Mouse (Mus musculus): ENCODE data around the gene Morn5.

Gene Morn5

GRCm38 (mm10) chr2:36048748-36049566 is at the start of gene Morn5, which contains the start of gene Ndufa8:
TSS of gene Morn5 (plus strand) at chr2:36049458.
TSS of gene Ndufa8 (minus strand) at chr2:36049406.
- DNase-seq (ENCODE audit: low spot score) = peak; percentile 99

- DNase-seq (ENCODE audit: low spot score) = no peak
Observed at GRCm38 (mm10) chr2:36000390-36000789, 48.9 kb upstream of the Morn5 start.

GRCm38 (mm10) chr2:36002188-36002587 is 47.1 kb upstream of the Morn5 start:
- DNase-seq (ENCODE audit: low spot score) = no peak

- no peak for DNase-seq (ENCODE audit: low spot score)
Observed at GRCm38 (mm10) chr2:36008071-36008470, 41.2 kb upstream of the Morn5 start.

- DNase-seq (ENCODE audit: low spot score) = peak; percentile 64
Observed at GRCm38 (mm10) chr2:36009386-36009785, 39.9 kb upstream of the Morn5 start.

GRCm38 (mm10) chr2:36010579-36010978 is 38.7 kb upstream of the Morn5 start:
- DNase-seq (ENCODE audit: low spot score) = no peak

GRCm38 (mm10) chr2:36011331-36011825 is 37.9 kb upstream of the Morn5 start:
- peak; percentile 14 for DNase-seq (ENCODE audit: low spot score)

- no peak for DNase-seq (ENCODE audit: low spot score)
Observed at GRCm38 (mm10) chr2:36013010-36013409, 36.2 kb upstream of the Morn5 start.

GRCm38 (mm10) chr2:36021385-36022159 is 27.7 kb upstream of the Morn5 start:
- peak; percentile 75 for DNase-seq (ENCODE audit: low spot score)

GRCm38 (mm10) chr2:36023291-36023690 is 26.0 kb upstream of the Morn5 start:
- DNase-seq (ENCODE audit: low spot score) = peak; percentile 24

- DNase-seq (ENCODE audit: low spot score) = no peak
Observed at GRCm38 (mm10) chr2:36032884-36033283, 16.4 kb upstream of the Morn5 start.

- no peak for DNase-seq (ENCODE audit: low spot score)
Observed at GRCm38 (mm10) chr2:36033966-36034365, 15.3 kb upstream of the Morn5 start.

- no peak for DNase-seq (ENCODE audit: low spot score)
Observed at GRCm38 (mm10) chr2:36034898-36035297, 14.4 kb upstream of the Morn5 start.

GRCm38 (mm10) chr2:36035413-36036081 is 13.7 kb upstream of the Morn5 start:
- DNase-seq (ENCODE audit: low spot score) = no peak

GRCm38 (mm10) chr2:36039297-36039985 is 9.8 kb upstream of the Morn5 start:
- DNase-seq (ENCODE audit: low spot score) = no peak

- no peak for DNase-seq (ENCODE audit: low spot score)
Observed at GRCm38 (mm10) chr2:36040872-36041271, 8.4 kb upstream of the Morn5 start.

- DNase-seq (ENCODE audit: low spot score) = no peak
Observed at GRCm38 (mm10) chr2:36048164-36048563, 1.1 kb upstream of the Morn5 start.

- DNase-seq (ENCODE audit: low spot score) = no peak
Observed at GRCm38 (mm10) chr2:36049567-36049954, 303 bp downstream of the Morn5 start.

- DNase-seq (ENCODE audit: low spot score) = no peak
Observed at GRCm38 (mm10) chr2:36053249-36053648, 4.0 kb downstream of the Morn5 start.

- DNase-seq (ENCODE audit: low spot score) = no peak
Observed at GRCm38 (mm10) chr2:36056248-36056647, 7.0 kb downstream of the Morn5 start.

GRCm38 (mm10) chr2:36061409-36061808 is 12.2 kb downstream of the Morn5 start:
- no peak for DNase-seq (ENCODE audit: low spot score)

GRCm38 (mm10) chr2:36067132-36067531 is 17.9 kb downstream of the Morn5 start:
- DNase-seq (ENCODE audit: low spot score) = no peak

All from ovary, postnatal 36 days (tissue).